Mouse (Mus musculus) forebrain, embryonic 15.5 days (tissue): Measurements from ENCODE around the gene Tenm4. TPM values are rescaled to one million over a fixed set of nuclear protein-coding genes. Genes with fewer than 3 reads are reported as not detected.

ENCODE experiments used
- ATAC-seq: fragments of 200-750 bp; cut with Nextera tagmentation; replicated peaks from 2 replicates; pipeline ENCODE4 v1.8.0; 2017; ENCODE audit warnings: mild to moderate bottlenecking, moderate TSS enrichment, moderate library complexity
- H3K27ac ChIP-seq: fragments of 300-500 bp; sonication (generic); replicated peaks from 2 replicates; pipeline ENCODE4 v1.5.1; 2015; ENCODE audit warnings: mild to moderate bottlenecking, inconsistent platforms
- H3K27me3 ChIP-seq: fragments of 300-500 bp; sonication (generic); 2 replicates; pipeline ENCODE4 v1.6.1; 2015; ENCODE audit warnings: inconsistent platforms
- H3K36me3 ChIP-seq: fragments of 300-500 bp; sonication (generic); 2 replicates; pipeline ENCODE4 v1.6.1; 2015; ENCODE audit warnings: mild to moderate bottlenecking, inconsistent platforms
- H3K4me1 ChIP-seq: fragments of 300-500 bp; sonication (generic); 2 replicates; pipeline ENCODE4 v1.6.1; 2015; ENCODE audit warnings: inconsistent platforms
- H3K4me2 ChIP-seq: fragments of 300-500 bp; sonication (generic); replicated peaks from 2 replicates; pipeline ENCODE4 v1.6.1; 2015; ENCODE audit warnings: mild to moderate bottlenecking, inconsistent platforms
- H3K4me3 ChIP-seq: fragments of 300-500 bp; sonication (generic); 2 replicates; pipeline ENCODE4 v1.5.1; 2015; ENCODE audit warnings: mild to moderate bottlenecking, inconsistent platforms
- H3K9ac ChIP-seq: fragments of 300-500 bp; sonication (generic); replicated peaks from 2 replicates; pipeline ENCODE4 v1.6.1; 2015; ENCODE audit warnings: mild to moderate bottlenecking, inconsistent platforms
- H3K9me3 ChIP-seq: fragments of 300-500 bp; sonication (generic); 2 replicates; pipeline ENCODE4 v1.6.1; 2016; ENCODE audit warnings: inconsistent platforms
- WGBS: fragments of 180-500 bp; shearing (Covaris S2); methylation state at CpG from one replicate; pipeline ENCODE4 v1.1.7; 2015; ENCODE audit warnings: mixed read lengths; 5-methylcytosine and 5-hydroxymethylcytosine counted together
- polyA plus RNA-seq: library from polyadenylated mRNA; unstranded; fragments of >200 nt; fragmentation: Nextera tagmentation; extraction: Ambion mirVana; gene quantifications from 2 replicates; pipeline ENCODE4 v1.2.1, GENCODE M21; 2015

Gene Tenm4
- polyA plus RNA-seq, 1 experiment from 2014 or later: 103 TPM

DNA sequence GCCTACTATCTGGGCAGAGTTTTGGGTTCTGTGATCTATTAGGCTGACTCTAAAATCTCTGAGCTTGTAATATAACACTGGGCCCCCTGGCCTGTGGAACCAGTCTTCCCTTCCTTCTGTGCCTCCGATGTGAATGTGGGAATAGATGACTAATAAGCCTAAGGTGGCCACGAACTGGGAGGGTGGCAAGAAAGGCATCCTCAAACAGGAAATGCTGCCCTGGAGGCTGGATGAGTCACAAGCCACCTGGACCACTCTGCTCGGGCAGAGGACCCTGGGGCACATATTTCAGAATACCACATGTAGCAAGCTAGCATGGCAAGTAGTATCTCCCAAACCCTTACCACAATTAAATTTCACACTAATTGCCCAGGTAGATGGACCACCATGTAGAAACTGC lies 391.8 kb downstream of the Tenm4 start:
- Histone ChIP-seq H3K4me3 (no peak overlapping the region), H3K9ac (no peak overlapping the region), H3K27me3 (no peaks in the 10 kb centered on the region), H3K4me2 (no peak overlapping the region), H3K4me1 (peaks cover 28% of the 10 kb centered on the region), H3K27ac (no peak overlapping the region), H3K9me3 (no peaks in the 10 kb centered on the region), H3K36me3 (no peaks in the 10 kb centered on the region)
- no peak for ATAC-seq
- 68% methylated on average over 3 of the region's 3 CpGs for WGBS

DNA sequence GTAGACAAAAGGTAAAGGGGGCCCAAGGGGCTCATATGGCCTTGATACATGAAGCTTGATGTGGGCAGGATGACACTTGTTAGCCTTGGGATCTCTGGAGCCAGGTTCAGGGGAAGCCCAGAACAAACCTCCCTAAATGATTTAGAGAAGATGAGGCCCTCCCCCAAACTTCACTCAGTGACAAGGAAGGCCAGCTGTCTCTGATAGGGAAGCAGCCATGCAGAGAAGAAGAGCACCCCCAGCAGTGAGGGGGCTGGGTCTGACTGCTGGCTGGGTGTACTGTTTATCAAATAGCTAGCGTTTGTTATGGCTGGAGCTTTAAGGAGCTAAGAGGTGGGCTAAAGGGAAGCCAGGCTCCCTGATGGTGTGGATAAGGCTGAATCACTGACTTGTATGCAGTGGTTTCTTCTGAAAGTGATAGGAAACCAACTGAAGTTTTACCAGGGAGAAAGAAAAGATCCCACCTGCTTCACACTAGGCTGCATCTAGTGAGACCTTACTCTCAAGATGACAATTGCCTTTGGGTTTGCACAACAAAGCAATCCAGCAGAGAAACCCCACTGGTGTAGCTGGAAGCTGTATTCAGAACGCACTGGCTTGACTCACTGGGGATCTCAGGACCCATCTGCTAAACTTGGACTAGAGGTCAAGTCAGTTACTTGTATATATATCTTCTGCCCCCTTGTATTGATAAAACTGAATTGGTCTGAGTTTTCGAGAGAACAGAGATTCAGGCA lies 392.5 kb downstream of the Tenm4 start:
- H3K9me3 ChIP-seq: no peaks in the 10 kb centered on the region
- ATAC-seq: no peak
- H3K4me2 ChIP-seq: no peak overlapping the region
- H3K27me3 ChIP-seq: no peaks in the 10 kb centered on the region
- no peak overlapping the region for H3K4me3 ChIP-seq
- peaks cover 28% of the 10 kb centered on the region for H3K4me1 ChIP-seq
- 51% methylated on average over 3 of the region's 3 CpGs for WGBS
- no peak overlapping the region for H3K27ac ChIP-seq
- no peak overlapping the region for H3K9ac ChIP-seq
- no peaks in the 10 kb centered on the region for H3K36me3 ChIP-seq

DNA sequence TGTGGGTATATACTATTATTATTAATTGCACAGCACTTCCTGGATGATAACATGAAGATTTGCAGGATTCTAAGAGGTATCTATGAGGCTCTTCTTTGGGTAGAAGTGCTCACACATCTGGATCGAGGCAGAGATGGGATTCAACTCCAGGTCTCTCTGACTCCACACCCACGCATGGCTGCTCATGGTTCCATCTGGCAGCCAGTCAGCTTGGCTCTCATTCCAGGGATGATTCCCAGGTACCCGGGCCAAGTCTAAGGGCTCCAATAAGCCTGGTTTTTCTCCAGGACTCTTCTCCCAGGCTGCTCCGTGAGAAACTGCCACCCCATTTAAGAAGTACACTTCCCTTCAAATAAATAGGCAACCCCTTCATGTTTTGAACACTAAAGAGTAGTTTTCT lies 394.8 kb downstream of the Tenm4 start:
- no peak overlapping the region for H3K9ac ChIP-seq
- no peaks in the 10 kb centered on the region for H3K9me3 ChIP-seq
- no peak; the same call in 1 of the 2 replicates for ATAC-seq
- no peak overlapping the region for H3K4me2 ChIP-seq
- peak overlapping the region; percentile 46; the same call in 1 of the 2 replicates for H3K27ac ChIP-seq
- WGBS: 43% methylated on average over 4 of the region's 4 CpGs
- H3K4me3 ChIP-seq: no peak overlapping the region
- peaks cover 31% of the 10 kb centered on the region for H3K4me1 ChIP-seq
- no peaks in the 10 kb centered on the region for H3K27me3 ChIP-seq
- H3K36me3 ChIP-seq: no peaks in the 10 kb centered on the region; the same call in 1 of the 2 replicates

DNA sequence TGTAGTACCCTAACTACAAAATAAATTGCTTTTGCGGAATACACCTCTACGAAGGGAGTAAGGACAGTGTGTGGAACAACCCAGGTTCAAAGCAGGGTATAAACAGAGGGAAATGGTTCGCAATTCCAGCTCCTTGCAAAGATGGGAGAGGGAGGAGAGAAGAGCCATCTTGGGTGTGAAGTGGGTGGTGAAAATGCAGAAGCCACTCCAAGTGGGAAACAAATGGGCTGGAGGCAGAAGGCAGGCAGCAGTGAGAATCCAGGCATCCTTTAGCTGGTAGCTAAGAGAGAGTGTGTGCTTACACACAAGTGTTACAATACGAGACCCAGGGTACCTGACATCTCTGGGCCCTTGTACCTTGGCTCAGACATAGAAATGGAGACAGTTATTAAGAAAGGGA lies 395.2 kb downstream of the Tenm4 start:
- Histone ChIP-seq H3K27me3 (no peaks in the 10 kb centered on the region), H3K36me3 (no peaks in the 10 kb centered on the region; the same call in 1 of the 2 replicates), H3K4me2 (no peak overlapping the region), H3K9ac (no peak overlapping the region), H3K9me3 (no peaks in the 10 kb centered on the region), H3K27ac (peak overlapping the region; percentile 46; the same call in 1 of the 2 replicates), H3K4me1 (peaks cover 31% of the 10 kb centered on the region), H3K4me3 (no peak overlapping the region)
- WGBS: 72% methylated on average over 4 of the region's 4 CpGs
- ATAC-seq: no peak

DNA sequence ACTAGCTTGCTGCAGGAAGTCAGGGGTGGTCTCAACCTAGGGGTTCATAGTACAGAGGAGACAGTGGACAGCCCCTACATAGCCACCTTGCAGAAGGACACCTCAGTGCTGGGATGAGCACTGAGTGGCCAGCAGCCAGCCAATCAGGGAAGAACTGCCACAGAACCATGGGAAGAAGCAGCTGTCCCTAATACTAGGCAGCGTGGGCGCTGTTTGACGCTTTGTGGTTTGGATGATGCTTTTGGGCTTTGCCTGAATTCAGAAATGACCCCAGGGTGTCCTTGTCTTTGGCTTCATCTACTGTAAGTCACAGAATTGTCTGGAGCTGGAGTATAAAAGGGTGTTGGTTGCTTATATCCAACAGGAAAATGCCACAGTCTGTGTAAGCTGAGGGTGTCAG lies 397.0 kb downstream of the Tenm4 start:
- no peak for ATAC-seq
- Histone ChIP-seq H3K4me2 (no peak overlapping the region), H3K27me3 (no peaks in the 10 kb centered on the region), H3K4me1 (peaks cover 38% of the 10 kb centered on the region), H3K9me3 (no peaks in the 10 kb centered on the region), H3K4me3 (no peak overlapping the region), H3K27ac (no peak overlapping the region), H3K9ac (no peak overlapping the region), H3K36me3 (no peaks in the 10 kb centered on the region; the same call in 1 of the 2 replicates)
- 88% methylated on average over 3 of the region's 3 CpGs for WGBS

DNA sequence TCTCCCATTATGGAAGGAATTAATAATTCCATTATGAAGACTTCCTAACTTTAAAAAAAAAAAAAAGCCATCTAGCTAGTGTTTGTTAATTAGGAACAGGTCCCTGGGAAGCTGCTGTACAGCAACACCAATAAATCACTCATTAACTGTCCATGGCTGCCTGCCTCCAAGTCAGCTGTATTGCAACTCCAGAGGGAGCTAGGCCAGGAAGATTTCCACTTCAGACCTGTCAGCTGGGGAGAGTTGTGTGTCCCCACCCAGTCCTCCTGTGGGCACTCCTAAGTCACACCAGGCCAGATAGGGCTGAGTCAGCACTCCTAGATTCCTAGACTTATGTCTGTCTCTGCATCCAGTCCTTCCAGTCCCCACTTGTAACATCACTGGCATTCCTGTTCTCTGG lies 399.9 kb downstream of the Tenm4 start:
- Histone ChIP-seq H3K9ac (no peak overlapping the region), H3K27ac (no peak overlapping the region), H3K27me3 (no peaks in the 10 kb centered on the region), H3K9me3 (no peaks in the 10 kb centered on the region), H3K4me3 (no peak overlapping the region), H3K36me3 (no peaks in the 10 kb centered on the region; the same call in 1 of the 2 replicates), H3K4me2 (no peak overlapping the region), H3K4me1 (peaks cover 53% of the 10 kb centered on the region)
- ATAC-seq: no peak

DNA sequence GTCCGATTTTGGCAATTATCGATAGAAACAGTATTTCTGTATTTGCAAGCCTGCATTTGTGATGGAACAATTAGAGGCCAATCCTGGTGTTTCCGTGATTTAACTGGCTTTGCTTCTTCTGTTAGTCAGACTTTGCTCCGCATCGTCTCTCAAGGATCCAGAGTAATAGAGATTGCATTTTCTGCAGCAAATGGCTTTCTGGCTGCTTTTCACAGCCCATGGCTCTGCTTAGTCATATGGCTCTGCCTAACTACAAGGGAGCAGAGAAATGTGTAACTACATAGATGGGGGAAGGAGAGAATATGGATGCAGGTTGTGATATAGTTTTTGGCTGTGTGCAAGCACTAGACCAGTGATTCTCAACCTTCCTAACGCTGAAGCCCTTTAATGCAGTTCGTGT lies 401.9 kb downstream of the Tenm4 start:
- no peak overlapping the region for H3K4me2 ChIP-seq
- no peak overlapping the region for H3K4me3 ChIP-seq
- peaks cover 50% of the 10 kb centered on the region for H3K4me1 ChIP-seq
- WGBS: 88% methylated on average over 7 of the region's 7 CpGs
- H3K27ac ChIP-seq: peak overlapping the region; percentile 12; the same call in 1 of the 2 replicates
- H3K9me3 ChIP-seq: no peaks in the 10 kb centered on the region
- ATAC-seq: no peak
- H3K36me3 ChIP-seq: no peaks in the 10 kb centered on the region; the same call in 1 of the 2 replicates
- no peaks in the 10 kb centered on the region for H3K27me3 ChIP-seq
- H3K9ac ChIP-seq: no peak overlapping the region

DNA sequence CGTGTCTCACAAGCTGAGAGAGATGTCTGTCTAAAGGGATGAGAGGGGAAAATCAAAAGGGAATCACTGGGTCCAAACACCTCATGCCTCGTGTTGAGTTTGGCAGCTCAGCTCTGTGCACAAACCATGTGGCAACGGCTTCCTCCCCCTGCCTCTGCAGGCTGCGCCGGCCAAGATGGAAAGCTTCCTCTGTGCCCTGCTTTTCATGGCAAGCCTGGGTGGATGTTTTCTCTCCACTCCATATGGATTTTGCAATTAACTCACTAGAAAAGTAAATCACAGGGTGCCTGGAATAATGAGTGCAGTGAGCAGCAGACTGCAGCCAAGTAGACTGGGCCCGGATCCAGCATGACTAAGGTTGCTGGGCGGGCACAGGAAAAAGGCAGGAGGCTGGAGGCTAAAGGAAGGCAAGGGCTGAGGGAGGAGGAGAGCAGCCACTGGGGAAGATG lies 404.2 kb downstream of the Tenm4 start:
- H3K36me3 ChIP-seq: no peaks in the 10 kb centered on the region
- no peaks in the 10 kb centered on the region for H3K27me3 ChIP-seq
- H3K4me1 ChIP-seq: peaks cover 47% of the 10 kb centered on the region
- WGBS: 13% methylated on average over 7 of the region's 7 CpGs
- H3K4me2 ChIP-seq: no peak overlapping the region
- H3K27ac ChIP-seq: peak overlapping the region; percentile 82
- no peaks in the 10 kb centered on the region for H3K9me3 ChIP-seq
- H3K9ac ChIP-seq: no peak overlapping the region
- no peak overlapping the region for H3K4me3 ChIP-seq
- ATAC-seq: peak; percentile 98

DNA sequence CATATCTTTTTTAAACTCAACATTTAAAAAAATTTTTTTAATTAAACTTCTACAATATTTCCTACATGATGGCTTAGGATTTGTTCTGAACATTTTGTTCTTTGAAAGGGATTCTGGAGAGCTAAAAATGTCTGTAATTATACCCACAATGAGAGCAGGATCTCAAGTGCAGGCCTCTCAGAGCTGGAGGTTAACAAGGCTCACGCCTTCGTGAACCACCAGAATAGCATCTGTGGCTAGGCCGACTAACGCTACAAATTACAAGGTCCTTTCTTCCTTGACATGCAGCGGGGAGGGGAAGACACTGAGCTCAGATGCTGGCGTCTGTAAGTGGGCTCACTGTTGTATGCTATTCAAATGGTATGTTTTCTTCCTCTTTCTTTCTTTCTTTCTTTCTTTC lies 411.7 kb downstream of the Tenm4 start:
- no peaks in the 10 kb centered on the region for H3K27me3 ChIP-seq
- ATAC-seq: no peak
- H3K4me1 ChIP-seq: no peaks in the 10 kb centered on the region
- H3K4me3 ChIP-seq: no peak overlapping the region
- 18% methylated on average over 6 of the region's 6 CpGs for WGBS
- no peak overlapping the region for H3K9ac ChIP-seq
- H3K27ac ChIP-seq: no peak overlapping the region; the same call in 1 of the 2 replicates
- H3K4me2 ChIP-seq: no peak overlapping the region
- no peaks in the 10 kb centered on the region for H3K9me3 ChIP-seq
- H3K36me3 ChIP-seq: no peaks in the 10 kb centered on the region

DNA sequence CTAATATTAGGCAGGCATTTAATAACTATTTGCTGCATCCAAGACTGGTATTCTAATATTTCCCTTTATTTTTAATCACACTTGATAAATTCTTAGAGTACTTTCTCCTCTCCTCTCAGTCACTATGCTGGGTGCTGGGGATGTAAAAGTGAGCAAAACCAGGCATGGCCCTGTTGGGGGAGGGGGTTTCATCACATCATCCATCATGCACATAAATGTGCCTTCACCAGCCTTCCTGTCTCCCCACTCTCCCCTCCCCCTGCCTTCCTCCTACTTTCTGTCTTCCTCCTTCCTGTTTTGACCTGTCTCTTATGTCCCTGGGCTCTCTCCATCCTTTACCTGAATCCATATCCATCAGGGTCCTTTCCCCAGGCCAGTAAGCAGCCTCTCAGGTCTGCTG lies 416.4 kb downstream of the Tenm4 start:
- Histone ChIP-seq H3K4me3 (no peak overlapping the region), H3K36me3 (no peaks in the 10 kb centered on the region), H3K4me1 (no peaks in the 10 kb centered on the region), H3K27me3 (no peaks in the 10 kb centered on the region), H3K27ac (no peak overlapping the region), H3K9ac (no peak overlapping the region), H3K4me2 (no peak overlapping the region), H3K9me3 (no peaks in the 10 kb centered on the region)
- no peak for ATAC-seq

DNA sequence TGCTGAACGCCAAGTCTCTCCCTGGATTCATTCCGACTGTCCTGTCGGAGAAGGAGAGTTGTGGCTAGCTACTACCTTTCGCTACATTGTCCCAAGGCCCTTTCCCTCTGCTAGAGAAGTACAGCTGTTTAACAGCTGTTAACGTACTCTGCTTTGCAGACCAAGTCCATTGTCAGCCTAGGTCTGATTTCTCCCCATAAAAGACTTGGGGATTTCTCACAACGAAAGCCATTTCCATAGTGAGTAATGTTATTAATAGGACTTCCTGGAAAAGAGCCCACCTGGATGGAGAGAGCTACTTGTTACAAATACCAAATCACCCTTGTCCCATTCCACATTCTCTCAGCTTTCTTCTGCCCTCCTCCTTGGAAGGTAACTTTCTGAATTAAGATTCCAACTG lies 417.5 kb downstream of the Tenm4 start:
- no peaks in the 10 kb centered on the region for H3K36me3 ChIP-seq
- WGBS: 88% methylated on average over 6 of the region's 6 CpGs
- H3K9me3 ChIP-seq: no peaks in the 10 kb centered on the region
- H3K9ac ChIP-seq: no peak overlapping the region
- no peaks in the 10 kb centered on the region for H3K4me1 ChIP-seq
- no peak for ATAC-seq
- H3K4me2 ChIP-seq: no peak overlapping the region
- no peak overlapping the region for H3K27ac ChIP-seq
- H3K27me3 ChIP-seq: no peaks in the 10 kb centered on the region
- H3K4me3 ChIP-seq: no peak overlapping the region

DNA sequence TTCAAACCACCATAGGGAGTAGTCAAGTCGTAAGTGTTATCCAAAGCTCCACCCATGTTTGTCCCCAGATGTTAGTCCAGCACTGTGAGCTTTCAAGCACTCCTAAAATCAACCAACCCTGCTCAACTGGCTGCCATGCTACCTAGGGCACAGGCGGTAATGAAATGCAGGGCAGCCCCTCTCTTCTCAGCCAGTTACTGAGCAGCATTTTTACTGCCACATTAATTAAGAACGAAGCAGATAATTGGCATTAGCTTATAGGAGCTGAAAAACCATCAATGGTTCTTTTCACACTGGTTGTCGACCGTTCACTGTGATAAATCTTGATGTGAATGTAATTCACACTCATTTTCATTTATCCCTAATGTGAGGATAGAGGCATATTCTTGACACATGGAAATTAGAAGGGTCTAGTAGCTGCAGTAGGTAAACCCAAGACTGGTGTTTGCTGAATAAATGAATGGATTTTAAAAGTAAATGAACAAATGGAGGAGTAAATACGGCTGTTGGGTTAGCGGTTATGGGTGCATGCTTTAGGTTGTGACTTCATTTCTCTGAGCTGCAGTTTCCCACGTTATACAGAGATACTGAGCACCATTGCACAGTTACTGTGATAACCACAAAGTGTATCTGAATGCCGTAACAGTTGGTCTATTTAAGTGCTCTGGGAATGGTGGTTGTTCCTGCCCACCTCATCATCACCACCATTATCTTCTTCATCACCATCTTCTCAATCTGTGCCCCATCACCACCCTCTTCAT lies 424.7 kb downstream of the Tenm4 start:
- 25% methylated on average over 9 of the region's 9 CpGs for WGBS
- peaks cover 27% of the 10 kb centered on the region for H3K4me1 ChIP-seq
- peak overlapping the region; percentile 67 for H3K27ac ChIP-seq
- no peaks in the 10 kb centered on the region for H3K9me3 ChIP-seq
- no peak overlapping the region for H3K4me3 ChIP-seq
- no peaks in the 10 kb centered on the region for H3K27me3 ChIP-seq
- 0 out of 2 replicates have a peak, but pooled peaks cover 3% of the 10 kb centered on the region for H3K36me3 ChIP-seq
- H3K4me2 ChIP-seq: no peak overlapping the region
- ATAC-seq: peak; percentile 81
- no peak overlapping the region for H3K9ac ChIP-seq
